Mouse (Mus musculus) frontal cortex, postnatal 10 days (tissue): ENCODE results near the gene Vmn1r239-ps.
"Not testable (repeated sequence)": the region's sequence is repeated elsewhere in the genome, so short reads cannot be mapped to it uniquely, and the experiment has no call there.

ENCODE experiments used
- DNase-seq, 2 experiments: peaks; one replicate each; pipeline ENCODE4 v3.0.0; 2022; ENCODE audit warnings: low spot score in 2 of 2, mixed read lengths in 1 of 2

Vmn1r239-ps gene

DNA sequence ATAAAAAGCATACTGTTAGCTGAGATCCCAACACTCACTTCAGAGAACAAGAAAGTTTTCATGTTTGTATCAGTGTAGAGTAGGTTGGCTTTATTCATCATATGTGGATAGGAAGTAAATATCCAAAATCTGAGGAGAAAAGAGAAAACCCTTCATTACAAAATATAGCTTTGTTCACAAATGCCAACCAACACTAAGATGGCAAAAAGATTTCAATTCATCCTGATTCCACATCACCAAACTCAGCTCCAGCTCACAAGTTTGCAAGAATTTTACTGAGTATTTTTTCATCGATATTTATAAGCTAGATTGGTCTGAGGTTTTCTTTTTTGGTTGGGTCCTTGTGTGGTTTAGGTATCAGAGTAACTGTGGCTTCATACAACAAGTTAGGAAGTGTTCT is at the start of gene Vmn1r239-ps:
TSS of gene Vmn1r239-ps (minus strand) at position 101 of the 400 bp plus-strand sequence.
- DNase-seq = not testable (repeated sequence)

DNA sequence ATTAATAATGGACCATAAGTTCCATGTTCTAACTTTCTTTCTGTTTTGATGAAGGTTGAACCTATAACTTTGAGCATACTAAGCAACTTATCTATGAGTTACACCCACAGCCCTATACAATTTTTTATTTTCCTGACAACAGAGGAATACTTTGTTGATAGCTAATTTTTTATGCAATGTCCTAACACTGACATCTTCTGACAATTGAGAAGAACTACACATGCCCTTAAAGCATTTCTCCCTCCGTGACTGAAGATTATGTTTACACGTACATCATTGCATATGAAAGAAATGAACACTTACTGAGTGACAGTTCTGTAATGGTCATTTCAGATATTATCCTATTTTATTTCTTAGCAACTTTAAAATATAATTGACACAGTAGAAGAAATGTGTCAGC is 36.0 kb upstream of the Vmn1r239-ps start:
- no peak for DNase-seq

DNA sequence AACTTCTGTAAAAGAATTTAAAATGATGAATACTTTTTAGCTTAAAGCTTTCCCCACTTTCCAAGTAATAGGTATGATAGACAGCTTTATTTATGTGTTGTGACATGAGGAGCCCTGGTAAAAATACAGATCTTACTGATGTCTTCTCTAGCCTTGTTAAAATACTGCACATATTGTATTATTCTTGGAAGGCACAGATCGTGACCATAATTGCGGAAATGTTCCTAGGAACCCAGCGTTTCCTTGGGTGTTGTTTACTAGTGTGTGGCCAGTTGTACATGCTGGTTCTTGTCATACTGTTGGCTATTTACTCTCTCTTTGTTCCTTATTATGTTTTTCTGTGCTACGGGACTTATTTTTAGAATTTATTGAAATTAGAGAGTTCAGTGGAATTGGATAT is 10.1 kb downstream of the Vmn1r239-ps start:
- no peak for DNase-seq

DNA sequence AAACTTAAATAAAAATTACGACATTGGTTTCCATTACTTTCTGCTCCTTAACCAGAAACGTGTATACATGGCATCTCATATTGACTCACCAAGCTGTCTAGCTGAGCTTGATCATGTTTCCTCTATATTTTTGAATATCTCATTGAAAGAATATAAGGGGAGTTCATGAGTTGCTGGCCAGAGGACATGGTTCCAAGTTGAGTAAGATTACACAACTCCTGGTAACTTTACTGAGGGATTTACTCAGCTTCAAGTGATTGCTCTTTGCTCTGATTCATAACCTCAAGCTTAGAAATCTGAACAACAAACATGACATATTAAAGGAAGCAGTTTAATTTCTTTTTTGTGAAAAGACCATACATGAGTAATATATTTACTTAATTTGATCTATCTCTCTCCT is 18.1 kb downstream of the Vmn1r239-ps start:
- DNase-seq = no peak

DNA sequence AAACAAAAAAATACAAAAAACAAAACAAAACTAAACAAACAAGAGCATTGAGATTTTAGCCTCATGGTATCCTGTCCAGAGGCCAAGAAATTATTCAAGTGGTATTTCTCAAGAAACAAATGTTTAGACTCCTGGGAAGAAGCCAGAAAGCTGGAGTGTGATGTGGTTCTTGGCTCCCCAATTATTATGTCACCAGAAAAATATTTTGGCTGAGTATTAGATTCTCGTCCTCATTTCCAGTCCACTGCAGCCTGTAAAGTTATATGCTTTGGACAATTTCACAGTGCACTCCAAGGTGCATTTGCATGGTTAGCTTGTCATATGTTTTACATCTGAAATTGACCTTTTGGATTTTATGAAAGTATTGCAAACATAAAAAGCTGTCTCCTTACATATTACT is 23.8 kb downstream of the Vmn1r239-ps start:
- no peak for DNase-seq

DNA sequence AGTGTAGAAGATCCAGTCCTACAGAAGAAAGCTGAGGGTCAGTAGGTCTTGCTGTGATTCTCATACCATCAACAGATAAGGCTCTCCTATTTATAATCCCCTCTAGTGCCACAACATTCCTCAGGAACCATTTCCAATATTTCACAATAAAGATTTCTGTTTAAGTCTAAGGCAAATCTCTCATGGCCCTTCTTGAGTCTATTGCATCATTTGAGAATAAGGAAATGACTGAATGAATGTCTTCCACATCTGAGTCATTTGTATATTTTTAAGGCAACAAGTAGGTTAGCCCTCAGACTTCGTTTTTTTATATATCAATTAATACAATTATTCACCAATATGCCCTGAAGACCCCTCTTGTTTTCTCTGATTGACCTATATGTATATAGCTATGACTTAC is 24.4 kb downstream of the Vmn1r239-ps start, which contains the start of gene Il13ra2:
TSS of gene Il13ra2 (minus strand) at position 64 of the 400 bp plus-strand sequence.
- no peak for DNase-seq
